Mouse (Mus musculus) spleen, adult 2 months (tissue): ENCODE results near the gene AW549877.

Experiments
- CTCF ChIP-seq: fragments of 200-500 bp; IDR thresholded peaks from 2 replicates; pipeline ENCODE4 v1.5.1; 2011; ENCODE audit warnings: mild to moderate bottlenecking, inconsistent platforms; ENCODE audit not compliant: insufficient read depth, insufficient read length, insufficient replicate concordance; ENCODE audit errors: extremely low read depth
- POLR2A ChIP-seq: fragments of 200-500 bp; IDR thresholded peaks from 2 replicates; pipeline ENCODE4 v1.6.1; 2011; ENCODE audit warnings: low read depth, low read length, inconsistent platforms

DNA sequence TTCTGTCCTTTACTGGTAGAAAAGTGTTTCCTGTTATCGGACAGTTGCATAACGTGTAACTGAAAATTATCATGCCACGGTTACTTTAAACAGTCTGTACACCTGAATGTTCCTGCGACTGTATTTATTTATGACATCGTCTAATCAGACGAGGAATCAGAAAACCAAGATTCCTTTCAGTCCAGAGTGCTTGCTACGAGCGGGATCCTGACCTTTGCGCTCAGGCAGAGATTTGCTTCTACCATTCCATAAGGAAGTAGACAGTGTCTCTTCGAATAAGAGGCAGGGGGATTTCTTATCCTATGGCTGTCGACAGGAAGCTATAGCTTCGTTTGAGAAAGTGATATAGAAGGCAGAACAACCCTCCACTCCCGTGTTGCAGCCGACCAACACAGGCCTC is 25.8 kb downstream of the AW549877 start:
- no peak for TF ChIP-seq CTCF
- TF ChIP-seq POLR2A: no peak
